Mouse (Mus musculus) spleen, adult 18-20 months (tissue): ENCODE measurements around the gene Cadps2.

Source experiments
- DNase-seq, 2 experiments: peaks; one replicate each; pipeline ENCODE4 v3.0.0; 2022; ENCODE audit warnings: mixed read lengths in 2 of 2

Gene Cadps2

DNA sequence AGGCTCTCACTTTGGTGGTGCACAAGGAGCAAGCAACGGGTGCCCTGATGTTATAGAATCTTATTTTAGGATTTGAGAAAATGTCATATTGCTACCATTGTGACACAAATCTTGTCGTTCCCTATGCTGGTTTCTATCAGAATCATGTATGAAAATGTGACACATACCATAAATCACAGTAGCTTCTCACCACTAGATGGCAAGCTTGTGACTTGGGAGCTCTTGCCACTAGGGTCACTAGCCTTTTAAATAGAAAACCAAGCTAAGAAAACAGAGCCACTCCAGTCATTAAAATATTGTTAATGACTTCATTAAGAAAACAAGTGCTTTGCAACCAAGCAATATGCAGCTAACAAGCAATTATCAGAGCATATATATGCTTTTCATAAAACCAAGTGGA, 81.0 kb downstream of the Cadps2 start:
- DNase-seq, result no peak

DNA sequence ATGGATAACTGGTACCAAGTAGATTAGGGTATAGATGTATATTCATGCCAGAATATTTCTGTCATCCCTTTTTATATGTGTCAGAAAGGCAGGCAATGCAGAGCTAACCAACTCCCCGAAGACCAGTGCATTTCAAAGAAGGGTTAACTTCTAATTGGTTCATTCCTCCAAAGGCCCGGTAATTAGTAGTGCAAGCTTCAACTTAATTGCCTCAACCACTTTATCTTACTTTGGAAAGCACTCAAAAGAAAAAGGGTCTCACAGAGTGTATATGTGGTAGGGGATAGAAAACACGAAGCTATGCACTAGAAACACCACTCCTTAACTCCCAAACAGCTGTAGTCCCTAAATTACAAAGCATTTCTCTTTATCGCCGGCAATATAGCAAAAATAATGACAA, 90.4 kb downstream of the Cadps2 start:
- no peak for DNase-seq

DNA sequence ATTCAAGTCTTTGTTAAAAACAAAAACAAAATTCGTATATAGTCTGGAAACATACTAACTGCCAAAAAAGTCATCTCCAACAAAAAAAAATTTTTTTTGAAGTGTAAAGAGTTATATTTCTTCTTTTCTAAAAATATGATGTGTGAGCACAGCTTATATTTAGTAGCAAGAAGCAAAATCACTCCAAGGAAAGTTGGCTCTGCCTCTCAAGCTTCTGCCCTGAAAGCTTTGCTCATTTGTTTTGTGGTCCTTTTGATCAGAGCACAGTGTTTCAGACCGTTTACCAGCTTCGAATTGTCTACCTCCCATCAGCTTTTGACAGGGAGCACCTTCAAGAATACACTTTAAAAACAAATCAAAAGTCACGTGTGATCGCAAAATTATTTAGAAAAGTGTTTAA, 99.2 kb downstream of the Cadps2 start:
- no peak for DNase-seq

DNA sequence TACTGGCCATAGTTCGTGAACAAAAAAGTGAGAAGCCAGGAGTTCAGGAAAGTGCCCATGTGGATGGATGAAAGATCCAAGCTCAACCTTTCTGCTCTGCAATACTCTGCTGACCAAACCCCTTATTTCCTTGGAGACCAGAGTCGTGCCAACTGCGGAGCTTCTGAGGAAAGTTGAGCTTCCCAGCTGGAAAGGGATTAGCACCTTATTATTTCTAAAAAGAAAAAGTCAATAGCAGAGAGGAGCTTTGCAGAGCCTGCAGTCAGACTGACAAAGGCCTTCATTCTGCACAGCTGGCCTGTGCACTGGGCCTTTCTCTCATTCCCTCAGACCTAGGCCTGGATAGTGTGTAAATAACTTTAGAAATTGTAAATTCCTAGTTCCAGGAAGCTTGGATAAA, 106.5 kb downstream of the Cadps2 start:
- no peak for DNase-seq

DNA sequence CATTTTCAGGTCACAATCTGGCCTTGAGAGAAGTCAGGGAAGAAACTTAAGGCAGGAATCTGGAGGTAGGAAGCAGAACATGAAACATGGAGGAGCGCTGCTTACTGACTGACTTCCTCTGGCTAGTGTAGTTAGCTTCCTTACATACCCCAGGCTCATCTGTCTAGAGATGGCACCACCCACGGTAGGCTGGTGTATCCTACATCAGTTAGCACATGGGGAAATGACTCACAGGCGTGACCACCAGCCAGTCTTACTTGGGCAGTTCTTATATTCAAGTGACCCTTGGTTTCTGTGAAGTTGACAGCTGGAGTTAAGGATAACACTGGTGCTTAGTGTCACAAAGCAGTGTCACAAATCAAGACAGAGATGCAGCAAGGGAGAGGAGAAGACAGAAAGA, 110.6 kb downstream of the Cadps2 start:
- no peak for DNase-seq

DNA sequence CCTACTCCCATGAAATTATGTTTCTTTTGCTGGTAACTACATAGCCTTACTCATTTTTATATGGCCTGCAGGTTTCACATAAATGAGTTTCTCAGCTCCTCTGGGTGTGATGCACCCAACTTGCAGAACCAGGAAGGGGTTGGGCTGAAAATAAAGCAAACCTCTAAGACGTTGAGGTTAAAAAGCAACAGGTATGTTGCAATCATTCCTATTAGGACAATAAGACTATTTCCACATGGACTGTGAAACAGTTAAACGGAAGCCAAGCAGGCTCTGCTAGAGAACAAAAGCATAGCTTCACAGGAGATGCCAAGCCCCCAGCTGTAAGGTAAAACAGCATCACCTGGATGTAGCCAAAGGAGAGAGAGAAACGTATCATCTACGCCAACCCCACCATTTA, 115.5 kb downstream of the Cadps2 start:
- DNase-seq, result no peak

DNA sequence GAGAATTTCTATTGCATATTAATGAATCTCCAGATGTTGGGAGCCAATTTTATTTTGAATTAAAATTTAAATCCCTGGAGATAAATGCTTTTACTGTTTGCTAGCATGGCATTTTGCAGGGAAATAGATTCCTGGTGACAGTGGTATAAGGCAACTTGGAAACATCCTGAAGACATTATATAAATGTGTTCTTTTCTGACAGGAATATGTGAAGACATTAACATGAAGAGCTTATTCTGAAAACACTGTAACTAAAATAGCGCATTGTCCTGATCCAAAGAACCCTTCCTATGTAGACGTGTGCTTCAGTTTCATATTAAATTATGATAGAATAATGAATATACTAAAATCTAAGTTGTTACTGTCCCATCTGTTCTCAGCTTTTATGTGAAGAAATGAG, 118.8 kb downstream of the Cadps2 start:
- DNase-seq, result no peak

DNA sequence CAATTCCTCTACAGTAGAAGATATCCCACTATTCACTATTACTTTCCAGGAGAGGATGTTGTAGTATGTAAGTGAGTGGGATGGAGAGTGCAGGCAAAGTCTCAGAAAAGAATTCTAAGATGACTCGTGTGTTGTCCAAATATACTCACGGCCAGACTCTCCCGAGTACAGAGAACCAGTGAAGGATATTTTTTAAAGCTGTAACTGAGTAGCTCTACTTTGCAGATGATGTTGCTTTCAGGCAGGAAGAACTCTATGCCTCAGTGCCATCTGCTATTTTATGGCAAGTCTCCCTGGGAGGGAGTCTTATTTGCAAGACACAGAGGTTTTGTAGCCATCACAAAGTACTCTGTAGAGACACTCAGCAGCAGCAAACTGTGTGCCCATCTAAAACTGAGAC, 131.7 kb downstream of the Cadps2 start:
- no peak for DNase-seq

DNA sequence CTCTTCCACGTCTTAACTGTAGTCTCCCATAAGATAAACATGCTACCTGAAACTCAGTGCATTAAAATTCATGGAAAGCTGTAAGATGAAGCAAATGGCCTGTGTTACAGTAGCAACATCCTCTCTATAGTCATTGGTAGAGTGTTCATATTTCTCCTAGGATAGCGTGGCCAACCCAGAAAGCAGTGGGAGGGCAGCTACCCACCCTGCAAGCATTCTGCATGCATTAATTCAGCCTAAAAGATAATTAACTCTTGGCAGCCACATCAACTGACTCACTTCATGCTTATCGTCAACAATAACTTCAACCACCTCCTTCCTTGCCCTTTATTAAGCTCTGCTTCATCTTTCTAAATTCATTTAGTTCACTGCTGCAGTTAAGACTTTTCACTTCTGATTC, 138.3 kb downstream of the Cadps2 start:
- DNase-seq, result no peak

DNA sequence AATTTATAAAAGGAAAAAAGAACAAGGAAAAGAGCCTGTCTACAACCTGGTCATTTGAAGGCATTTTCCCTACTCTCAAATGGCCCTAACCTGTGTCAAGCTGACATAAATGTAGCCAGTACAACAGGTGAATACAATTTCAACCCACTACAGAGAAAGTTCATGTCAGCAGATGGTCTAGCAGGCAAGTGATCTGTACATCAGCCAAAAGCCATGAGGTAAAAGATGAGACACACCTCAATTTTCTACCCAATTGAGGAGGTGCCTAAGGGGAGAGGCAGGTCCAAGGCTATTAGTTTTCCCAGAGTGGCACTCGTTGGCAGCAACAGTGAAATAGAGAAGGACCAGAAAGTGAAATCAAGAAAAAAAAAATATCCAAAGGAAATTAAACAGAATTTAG, 161.0 kb downstream of the Cadps2 start:
- no peak for DNase-seq

DNA sequence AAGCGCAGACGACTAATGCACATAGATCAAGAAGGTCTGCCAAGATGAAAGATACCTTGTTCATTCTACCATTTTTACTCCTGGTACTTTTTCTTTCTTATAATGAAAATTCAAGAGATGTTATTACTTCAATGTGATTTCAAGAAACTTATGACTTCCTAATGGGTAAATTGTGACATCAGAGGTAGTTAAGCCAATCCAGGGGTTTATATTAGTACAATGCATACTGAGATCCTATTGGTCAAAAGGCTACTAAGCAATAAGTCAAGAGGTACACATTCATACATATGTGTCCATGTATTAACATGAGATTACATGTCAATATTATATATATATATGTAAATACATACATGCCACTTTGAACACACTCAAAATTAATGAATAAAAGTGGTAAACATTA, 184.2 kb downstream of the Cadps2 start, which contains the start of gene Rnf148:
TSS of gene Rnf148 (minus strand) at position 101 of the 400 bp plus-strand sequence.
- DNase-seq, result no peak

DNA sequence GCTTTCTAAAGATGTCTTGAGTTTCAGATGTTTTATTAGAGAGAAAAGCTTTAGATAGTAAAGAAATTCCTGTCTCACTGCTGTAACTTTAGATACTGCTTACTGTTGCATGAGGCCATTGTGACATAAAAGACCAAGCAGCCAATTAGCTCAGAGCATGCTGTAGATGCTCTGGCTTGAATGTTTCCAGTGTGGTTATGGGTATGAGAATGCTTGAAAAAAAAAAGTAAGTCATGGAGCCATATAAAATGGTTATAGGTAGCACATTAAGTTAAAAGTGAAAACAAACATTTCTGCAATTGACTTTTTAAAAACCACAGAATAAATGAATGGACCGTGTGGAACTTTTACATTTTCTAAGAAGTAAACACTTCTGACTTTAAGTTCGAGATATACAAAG, 189.0 kb downstream of the Cadps2 start, which contains the start of gene Rnf133:
TSS of gene Rnf133 (minus strand) at position 101 of the 400 bp plus-strand sequence.
- DNase-seq, result no peak

DNA sequence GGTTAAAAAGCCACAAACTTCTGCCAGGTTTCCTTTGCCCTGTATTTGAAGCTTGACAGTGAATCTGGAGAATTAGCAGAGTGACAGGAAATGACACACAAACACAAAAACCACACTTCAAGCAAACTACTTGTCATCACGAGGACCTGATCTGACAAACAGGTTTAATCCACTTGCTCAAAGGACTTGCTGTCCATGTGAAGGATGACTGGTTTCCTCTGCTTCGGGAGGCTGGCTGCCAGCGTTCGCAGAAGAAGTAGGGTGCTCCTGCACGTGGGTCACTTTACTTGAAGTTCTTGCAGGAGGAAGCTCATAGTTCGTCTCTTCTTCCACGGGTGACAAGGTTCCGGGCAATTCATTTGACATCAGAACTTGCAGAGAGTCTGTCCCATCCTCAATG, 190.5 kb downstream of the Cadps2 start:
- no peak for DNase-seq

DNA sequence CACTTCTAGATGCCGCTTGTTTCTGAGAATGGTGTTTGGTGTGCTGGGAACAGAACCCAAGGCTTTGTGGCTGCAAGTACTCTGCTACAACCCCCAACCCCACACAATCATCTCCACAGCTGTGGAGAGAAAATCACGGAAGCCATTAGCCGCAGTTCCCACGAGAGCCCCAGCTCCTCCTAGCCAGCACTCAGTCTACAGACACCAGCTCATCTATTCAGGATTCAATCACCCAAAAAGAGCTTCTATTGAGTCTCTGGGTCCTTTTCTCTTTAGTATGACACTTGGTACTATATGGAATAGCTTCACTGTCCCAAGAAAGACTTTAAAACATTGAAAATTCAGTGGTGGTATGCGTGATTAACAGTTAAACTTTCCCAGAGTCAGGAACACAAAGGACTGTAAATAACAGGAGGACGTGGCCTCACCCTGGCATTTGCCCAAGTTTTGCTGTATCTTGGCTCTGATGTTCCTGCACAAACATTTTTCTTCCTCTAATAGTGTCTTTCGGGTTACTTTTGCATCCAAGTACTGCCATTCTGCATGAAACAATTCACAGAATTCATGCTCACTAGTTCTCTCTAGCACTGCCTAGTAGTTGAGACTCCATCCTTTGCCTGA, 191.5 kb downstream of the Cadps2 start:
- DNase-seq, result no peak

DNA sequence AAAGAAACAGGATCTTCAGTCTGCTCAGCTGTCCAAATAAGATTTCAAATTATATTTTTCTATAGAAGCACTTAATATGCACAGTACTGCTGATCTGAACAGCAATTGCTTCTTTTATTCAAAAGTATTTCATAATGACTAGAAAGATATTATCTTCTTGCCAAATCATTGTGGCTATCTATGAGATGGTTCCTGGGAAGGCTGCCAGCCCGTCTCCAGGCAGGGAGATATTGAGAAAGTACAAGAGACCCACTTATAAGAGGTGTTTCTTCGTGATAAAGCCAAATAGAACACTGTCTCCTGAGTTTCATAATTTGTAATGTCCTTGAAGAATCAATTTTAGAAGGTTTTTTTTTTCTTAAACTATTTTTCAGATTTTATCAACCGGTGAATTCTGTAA, 202.1 kb downstream of the Cadps2 start:
- DNase-seq, result no peak

DNA sequence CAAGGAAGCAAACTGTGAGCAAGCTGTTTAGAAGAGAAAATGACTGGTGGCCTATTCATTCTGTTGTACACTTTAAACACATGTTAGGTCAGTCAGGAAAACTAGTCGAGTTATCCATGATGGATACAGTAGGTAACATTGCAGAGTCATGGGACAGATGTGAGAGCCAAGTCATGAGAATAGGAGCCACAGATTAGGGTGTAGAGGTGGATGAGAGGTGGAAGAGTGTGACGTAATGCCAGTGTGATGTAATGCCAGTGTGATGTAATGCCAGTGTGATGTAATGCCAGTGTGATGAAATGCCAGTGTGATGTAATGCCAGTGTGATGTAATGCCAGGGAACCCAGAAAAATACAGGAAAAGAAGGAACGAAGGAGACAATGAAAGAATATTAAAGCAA, 204.0 kb downstream of the Cadps2 start:
- DNase-seq, result no peak

DNA sequence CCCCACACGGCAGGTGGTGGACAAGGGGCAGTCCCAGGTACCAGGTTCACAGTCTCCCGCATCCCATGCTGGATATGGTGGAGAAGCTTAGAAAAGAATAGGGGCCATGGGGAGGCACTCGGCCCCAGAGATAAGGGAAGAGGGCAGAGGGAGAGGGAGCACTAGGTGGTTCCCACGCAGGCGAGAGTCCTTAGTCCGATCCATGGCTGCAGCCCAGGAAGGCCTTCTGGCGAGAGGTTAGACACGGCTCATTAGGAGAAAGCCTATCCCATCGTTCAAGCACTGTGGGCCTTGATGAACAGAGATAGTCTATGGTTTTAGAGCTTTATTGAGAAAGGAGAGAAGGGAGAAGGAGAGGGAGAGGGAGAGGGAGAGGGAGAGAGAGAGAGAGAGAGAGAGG, 205.2 kb downstream of the Cadps2 start:
- DNase-seq, result no peak

DNA sequence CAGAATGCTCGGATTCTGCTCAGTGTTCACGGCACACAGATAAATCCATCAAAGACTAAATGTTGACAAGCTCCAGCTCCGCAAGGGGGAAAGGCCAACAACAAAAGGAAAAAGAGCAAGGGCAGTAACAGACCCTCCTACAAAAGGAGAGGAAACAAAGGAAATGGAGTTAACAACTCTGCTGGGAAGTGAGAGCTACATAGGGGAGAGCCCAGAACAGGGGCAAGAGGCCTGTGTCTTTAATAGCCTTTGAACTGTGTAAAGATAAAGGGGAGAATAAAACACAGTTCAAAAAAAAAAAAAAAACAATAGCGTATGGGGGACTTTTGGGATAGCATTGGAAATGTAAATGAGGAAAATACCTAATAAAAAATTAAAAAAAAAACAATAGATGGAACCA, 208.8 kb downstream of the Cadps2 start:
- no peak for DNase-seq

DNA sequence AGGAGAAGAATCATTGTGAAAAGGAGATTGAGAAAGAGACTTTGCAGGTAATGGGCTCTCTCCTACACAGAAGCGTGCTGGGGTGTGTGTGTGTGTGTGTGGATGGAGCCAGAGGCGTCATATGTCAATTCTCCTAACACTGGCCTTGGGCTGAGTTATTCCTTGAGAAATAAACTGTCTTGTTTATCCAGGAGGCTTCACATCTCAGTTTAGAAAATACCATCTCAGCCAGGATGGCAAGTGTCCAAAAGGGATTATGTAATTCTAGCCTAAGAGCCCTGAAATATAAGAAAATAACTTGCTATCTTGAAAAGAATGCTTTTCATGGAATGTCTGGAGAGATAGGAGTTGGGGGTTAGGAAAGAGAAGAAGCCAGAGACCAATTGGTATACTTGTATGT, 264.1 kb downstream of the Cadps2 start:
- DNase-seq, result no peak

DNA sequence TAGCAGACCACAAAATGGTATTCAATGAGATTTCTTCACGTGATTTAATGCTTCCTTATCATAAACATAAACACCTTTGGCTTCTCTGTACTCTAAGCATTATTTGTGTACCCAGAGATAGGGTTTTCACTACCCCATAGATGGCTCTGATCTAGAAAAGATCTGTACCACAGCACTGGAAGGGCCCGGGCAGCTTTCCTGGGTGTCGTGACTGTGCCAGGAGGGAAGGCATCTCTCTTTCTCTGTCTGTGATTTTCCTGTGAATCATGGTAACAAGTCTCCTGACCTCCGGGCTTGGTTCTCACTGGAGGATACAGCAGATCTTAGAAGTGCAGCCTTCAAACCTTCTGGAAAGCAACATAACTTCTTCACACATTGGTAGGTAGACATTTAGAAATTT, 265.5 kb downstream of the Cadps2 start:
- DNase-seq, result no peak

DNA sequence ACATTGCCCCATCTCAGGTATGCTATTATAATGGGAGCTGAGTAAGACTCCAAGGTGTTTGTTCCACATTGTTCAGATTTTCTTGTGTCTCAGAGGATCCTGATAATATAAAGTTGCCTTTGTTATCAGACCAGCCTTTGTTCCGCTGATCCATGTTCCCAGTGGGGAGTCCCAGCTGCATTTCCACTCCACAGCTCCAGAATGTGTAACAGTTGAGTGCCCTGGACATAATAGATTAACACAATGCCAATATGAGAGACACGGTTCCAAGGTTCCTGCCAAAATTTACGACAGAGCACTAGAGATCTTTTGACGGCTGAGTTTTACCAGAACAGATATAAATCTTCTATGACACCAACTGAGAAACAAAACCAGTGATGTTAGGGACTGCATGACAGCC, 266.8 kb downstream of the Cadps2 start:
- no peak for DNase-seq

DNA sequence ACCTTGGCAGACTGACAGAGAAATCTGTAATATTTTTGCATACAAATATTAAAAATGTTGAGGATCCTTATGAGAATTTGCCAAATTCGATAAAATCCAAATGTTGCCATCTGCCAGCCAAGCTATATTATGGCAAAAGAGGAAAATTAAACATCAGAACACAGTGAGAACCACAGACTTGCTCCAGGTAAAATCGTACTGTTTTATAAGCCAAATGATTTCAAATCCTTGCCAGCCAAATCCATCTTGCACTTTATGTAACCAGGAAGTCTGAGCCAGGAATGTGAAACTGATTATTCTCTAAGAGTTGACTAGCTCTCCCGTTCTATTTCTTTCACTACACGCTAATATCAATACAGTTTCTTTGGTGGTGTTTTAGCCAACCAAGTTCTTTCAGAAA, 269.5 kb downstream of the Cadps2 start:
- DNase-seq, result no peak

DNA sequence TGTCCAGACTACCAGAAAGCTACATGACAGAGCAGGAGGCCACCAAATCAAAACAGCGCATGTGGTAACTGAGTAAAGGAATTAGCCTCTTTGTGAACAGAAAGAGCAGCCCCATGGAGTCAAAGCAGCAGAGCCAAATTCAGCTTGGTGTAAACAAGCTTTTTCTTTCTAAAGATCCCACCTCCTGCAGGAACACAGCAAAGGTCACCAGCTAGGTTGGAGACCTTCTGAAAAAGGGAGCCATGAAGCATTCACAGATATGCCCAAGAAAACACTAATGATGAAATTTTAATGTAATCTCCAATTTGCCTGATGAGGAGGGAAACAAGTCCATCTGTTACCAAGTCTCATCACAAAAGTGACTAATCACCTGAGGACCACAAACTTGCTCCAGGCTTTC, 270.5 kb downstream of the Cadps2 start:
- no peak for DNase-seq

DNA sequence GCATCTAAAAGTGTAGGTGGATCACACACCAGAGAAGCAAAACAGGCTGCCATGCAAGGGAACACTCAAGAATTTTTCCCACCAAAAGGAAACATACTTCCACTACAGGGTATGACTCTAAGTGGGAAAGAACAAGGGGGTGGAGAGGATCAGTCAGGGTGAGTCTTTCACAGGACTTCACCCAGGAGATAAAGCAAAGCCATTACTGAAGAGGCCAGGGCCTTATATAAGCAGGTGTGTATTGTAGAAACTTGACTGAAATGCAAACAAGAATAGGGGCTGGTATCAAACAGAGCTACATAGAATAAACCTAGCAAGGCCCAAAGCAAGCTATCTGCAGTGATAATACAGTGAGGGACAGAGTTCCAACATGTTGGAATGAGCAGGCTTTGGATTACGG, 271.6 kb downstream of the Cadps2 start:
- DNase-seq, result no peak

DNA sequence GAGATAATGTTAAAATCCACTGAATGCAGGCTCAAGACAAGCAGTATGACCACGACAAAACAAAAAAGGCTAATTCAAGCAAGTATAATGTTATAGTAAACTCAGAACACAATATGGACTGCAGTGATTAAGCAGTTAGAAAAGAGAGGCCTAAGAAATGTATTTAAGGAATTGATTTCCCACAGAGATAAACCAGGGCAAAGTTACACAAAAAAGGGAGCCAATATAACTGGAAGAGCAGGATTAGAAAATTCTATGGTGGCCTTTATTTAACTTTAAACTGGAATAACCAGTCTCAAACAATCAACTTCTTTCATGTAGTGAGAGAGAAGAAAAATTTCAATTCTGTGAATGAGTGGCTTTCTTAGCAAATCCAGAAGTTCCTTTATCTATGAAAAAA, 289.3 kb downstream of the Cadps2 start:
- DNase-seq, result no peak

DNA sequence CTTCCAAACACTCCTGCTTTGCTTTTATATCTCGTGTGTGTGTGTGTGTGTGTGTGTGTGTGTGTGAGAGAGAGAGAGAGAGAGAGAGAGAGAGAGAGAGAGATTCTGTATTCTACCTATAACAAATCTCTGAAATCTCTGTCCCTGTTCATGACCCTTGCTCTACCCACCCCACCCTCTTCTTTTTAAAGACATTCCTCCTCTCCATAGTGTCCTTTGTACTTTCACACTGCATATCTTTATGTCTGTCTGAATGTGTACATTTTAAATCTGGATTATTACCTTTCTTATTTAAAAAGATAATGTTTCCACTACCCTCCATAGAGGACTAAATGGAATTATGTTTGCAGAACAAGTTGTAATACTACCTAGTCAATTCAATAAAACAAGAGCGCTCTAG, 315.5 kb downstream of the Cadps2 start:
- no peak for DNase-seq
